Mouse (Mus musculus): ENCODE data around the gene Safb2. TPM values are rescaled to one million over a fixed set of nuclear protein-coding genes. Genes with fewer than 3 reads are reported as not detected.

Gene Safb2
- polyA plus RNA-seq, 1 experiment from 2014 or later, result 73.5 TPM

DNA sequence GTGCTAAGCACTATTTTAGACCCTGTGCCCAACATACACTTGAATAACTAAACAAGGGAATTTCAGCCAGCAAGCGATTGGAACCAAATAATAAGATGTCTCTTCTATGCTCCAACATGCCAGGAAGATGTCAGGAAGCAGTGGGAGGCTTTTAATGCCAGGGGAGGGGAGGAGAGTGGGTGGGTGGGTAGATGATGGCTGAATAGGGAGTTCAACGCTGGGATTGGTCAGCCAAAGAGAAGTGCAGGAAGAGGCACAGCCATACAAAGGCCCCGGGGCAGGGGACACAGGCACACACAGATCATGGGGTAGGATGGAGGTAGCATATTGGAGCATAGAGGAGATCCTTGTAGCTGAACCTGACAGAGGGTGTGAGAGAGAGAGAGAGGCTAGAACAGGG is 47.5 kb downstream of the Safb2 start:
- WGBS, result 71% methylated on average over 3 of the region's 3 CpGs
- no peaks in the 10 kb centered on the region for H3K9me3 ChIP-seq (ENCODE audit: control insufficient read depth, low read depth, low read length)

DNA sequence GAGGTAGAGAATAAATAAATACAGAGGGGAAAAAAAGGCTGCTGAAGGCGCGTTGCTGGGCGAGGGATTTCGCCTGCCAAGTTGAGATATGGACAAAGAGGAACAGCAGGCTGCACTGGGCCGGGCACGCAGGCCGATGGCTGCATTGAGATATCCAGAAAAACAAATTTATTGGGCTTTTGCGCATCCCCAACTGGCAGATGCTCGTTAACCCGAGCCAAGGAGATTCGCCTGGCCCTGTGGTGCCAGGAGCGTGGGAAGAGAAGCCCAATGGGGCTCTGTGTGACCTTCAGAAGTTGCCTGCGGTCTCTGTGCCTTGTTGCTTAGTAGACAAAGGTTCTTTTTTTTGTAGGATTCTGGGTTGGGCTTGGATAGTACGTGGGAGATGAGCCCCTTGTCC is 48.2 kb downstream of the Safb2 start:
- no peak for ATAC-seq (ENCODE audit: insufficient number of reproducible peaks, insufficient read depth, low FRiP score, low read depth)
- 59% methylated on average over 14 of the region's 14 CpGs for WGBS
- 0 out of 2 replicates have a peak, but pooled peaks cover 3% of the 10 kb centered on the region for H3K4me1 ChIP-seq (ENCODE audit: control insufficient read depth, insufficient read depth, low read length)
- H3K4me2 ChIP-seq (replicated peaks; ENCODE audit: low read depth, low read length), result no peak overlapping the region
- H3K27me3 ChIP-seq (ENCODE audit: control insufficient read depth, insufficient read depth, low read length), result no peaks in the 10 kb centered on the region
- no peak overlapping the region for H3K4me3 ChIP-seq (ENCODE audit: low read depth, low read length)
- no peak overlapping the region for H3K27ac ChIP-seq (ENCODE audit: low read length)
- H3K36me3 ChIP-seq (ENCODE audit: control insufficient read depth, insufficient read depth, low read length), result no peaks in the 10 kb centered on the region
- H3K9ac ChIP-seq (replicated peaks; ENCODE audit: low read depth, low read length), result no peak overlapping the region
- no peaks in the 10 kb centered on the region for H3K9me3 ChIP-seq (ENCODE audit: control insufficient read depth, low read depth, low read length)

More for the DNA sequence above, 47.5 kb downstream of the Safb2 start:
- Histone ChIP-seq H3K9ac (replicated peaks; ENCODE audit: low read depth, low read length) (no peak overlapping the region), H3K4me1 (ENCODE audit: control insufficient read depth, insufficient read depth, low read length) (0 out of 2 replicates have a peak, but pooled peaks cover 3% of the 10 kb centered on the region), H3K4me2 (replicated peaks; ENCODE audit: low read depth, low read length) (no peak overlapping the region), H3K36me3 (ENCODE audit: control insufficient read depth, insufficient read depth, low read length) (no peaks in the 10 kb centered on the region), H3K27me3 (ENCODE audit: control insufficient read depth, insufficient read depth, low read length) (no peaks in the 10 kb centered on the region), H3K4me3 (ENCODE audit: low read depth, low read length) (no peak overlapping the region), H3K27ac (ENCODE audit: low read length) (no peak overlapping the region)
- ATAC-seq (ENCODE audit: insufficient number of reproducible peaks, insufficient read depth, low FRiP score, low read depth), result no peak

DNA sequence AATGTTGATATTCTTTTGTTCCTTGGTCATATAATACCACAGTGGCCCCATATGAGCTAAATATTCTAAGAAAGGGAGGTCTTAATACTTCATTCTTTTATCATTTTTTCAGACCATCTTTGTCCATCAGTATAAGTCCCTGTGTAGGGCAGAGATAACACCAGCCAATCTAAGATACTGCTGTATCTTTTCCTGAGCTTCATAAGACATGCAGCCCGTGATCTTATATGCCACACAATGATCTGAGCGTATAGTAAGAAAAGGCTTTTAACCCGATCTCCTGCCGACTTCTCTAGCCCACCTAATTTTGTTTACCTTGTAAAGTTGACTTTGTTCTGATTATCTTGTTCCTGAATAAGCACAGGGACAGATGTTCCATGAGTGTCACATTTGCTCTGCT is 59.4 kb downstream of the Safb2 start:
- WGBS, result 51% methylated on average over 4 of the region's 4 CpGs
- Histone ChIP-seq H3K4me3 (ENCODE audit: low read depth, low read length) (no peak overlapping the region), H3K9ac (replicated peaks; ENCODE audit: low read depth, low read length) (no peak overlapping the region), H3K4me1 (ENCODE audit: control insufficient read depth, insufficient read depth, low read length) (no peaks in the 10 kb centered on the region), H3K36me3 (ENCODE audit: control insufficient read depth, insufficient read depth, low read length) (no peaks in the 10 kb centered on the region), H3K27me3 (ENCODE audit: control insufficient read depth, insufficient read depth, low read length) (no peaks in the 10 kb centered on the region), H3K9me3 (ENCODE audit: control insufficient read depth, low read depth, low read length) (no peaks in the 10 kb centered on the region), H3K4me2 (replicated peaks; ENCODE audit: low read depth, low read length) (no peak overlapping the region), H3K27ac (ENCODE audit: low read length) (no peak overlapping the region)
- ATAC-seq (ENCODE audit: insufficient number of reproducible peaks, insufficient read depth, low FRiP score, low read depth), result no peak

DNA sequence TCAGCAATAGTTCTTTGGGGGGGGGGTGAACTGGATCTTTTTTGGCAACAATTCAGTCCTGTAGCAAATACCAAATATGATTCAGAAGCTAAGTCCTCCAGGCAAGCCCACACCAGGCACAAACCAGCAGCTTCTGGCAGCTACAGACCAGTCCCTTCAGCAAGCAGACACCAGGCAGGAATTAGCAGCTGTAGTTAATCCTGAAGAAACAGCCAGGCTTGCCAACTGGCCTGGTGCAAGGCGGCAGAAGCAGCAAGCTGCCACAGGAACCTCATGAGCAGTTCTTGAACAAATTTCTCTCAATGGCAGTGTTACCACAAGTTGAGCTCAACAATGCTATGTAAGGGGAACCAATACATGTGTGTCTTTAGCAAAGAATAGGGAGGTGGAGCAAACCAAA is 61.6 kb downstream of the Safb2 start:
- Histone ChIP-seq H3K27ac (ENCODE audit: low read length) (no peak overlapping the region), H3K27me3 (ENCODE audit: control insufficient read depth, insufficient read depth, low read length) (no peaks in the 10 kb centered on the region), H3K9me3 (ENCODE audit: control insufficient read depth, low read depth, low read length) (no peaks in the 10 kb centered on the region), H3K36me3 (ENCODE audit: control insufficient read depth, insufficient read depth, low read length) (no peaks in the 10 kb centered on the region), H3K4me1 (ENCODE audit: control insufficient read depth, insufficient read depth, low read length) (no peaks in the 10 kb centered on the region), H3K9ac (replicated peaks; ENCODE audit: low read depth, low read length) (no peak overlapping the region), H3K4me3 (ENCODE audit: low read depth, low read length) (no peak overlapping the region), H3K4me2 (replicated peaks; ENCODE audit: low read depth, low read length) (no peak overlapping the region)
- ATAC-seq (ENCODE audit: insufficient number of reproducible peaks, insufficient read depth, low FRiP score, low read depth), result no peak
- 50% methylated on average over 1 of the region's 1 CpGs for WGBS

DNA sequence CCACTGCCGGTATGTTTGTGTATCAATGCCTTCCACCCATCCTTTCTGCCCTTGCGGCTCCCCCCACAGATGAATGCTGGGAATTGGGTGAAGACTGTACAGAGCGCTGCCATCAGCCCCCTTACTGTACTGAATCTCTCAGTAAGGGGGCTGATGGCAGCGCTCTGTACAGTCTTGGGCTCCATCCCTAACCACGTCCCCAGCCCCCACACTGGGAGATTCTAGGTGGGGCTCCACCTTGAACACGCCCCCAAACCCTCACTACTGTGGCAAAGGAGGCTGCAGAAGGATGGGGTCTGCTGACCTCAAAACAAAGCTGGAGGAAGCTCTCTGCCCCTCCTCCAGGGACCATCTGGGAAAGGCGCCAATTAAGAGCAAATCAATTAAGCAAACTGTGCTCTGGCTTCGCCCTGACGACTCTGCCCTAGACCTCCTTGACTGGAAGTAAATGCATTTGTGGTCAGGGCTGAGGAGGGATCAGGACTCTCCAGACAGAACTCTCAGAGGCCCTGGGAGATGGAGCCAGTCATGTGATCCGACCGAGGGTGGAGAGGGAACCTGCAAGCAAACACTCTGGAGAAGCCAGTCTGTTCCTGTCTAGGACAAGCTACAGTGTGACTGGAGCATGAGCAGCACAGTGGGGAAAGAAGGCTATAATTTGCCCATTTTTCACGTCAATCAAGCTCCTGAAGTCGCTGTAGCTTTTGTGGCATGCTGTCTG is 68.5 kb downstream of the Safb2 start:
- peak; percentile 61; the same call in 1 of the 2 replicates for ATAC-seq (ENCODE audit: insufficient number of reproducible peaks, insufficient read depth, low FRiP score, low read depth)
- H3K4me3 ChIP-seq (ENCODE audit: low read depth, low read length), result no peak overlapping the region
- 0 out of 2 replicates have a peak overlapping the region, but pooled peaks have one; percentile 2 for H3K27ac ChIP-seq (ENCODE audit: low read length)
- H3K4me2 ChIP-seq (replicated peaks; ENCODE audit: low read depth, low read length), result peak overlapping the region; percentile 8
- H3K4me1 ChIP-seq (ENCODE audit: control insufficient read depth, insufficient read depth, low read length), result peaks cover 8% of the 10 kb centered on the region
- H3K36me3 ChIP-seq (ENCODE audit: control insufficient read depth, insufficient read depth, low read length), result no peaks in the 10 kb centered on the region
- WGBS, result 11% methylated on average over 13 of the region's 13 CpGs
- H3K9me3 ChIP-seq (ENCODE audit: control insufficient read depth, low read depth, low read length), result no peaks in the 10 kb centered on the region
- H3K27me3 ChIP-seq (ENCODE audit: control insufficient read depth, insufficient read depth, low read length), result peaks cover 21% of the 10 kb centered on the region
- no peak overlapping the region for H3K9ac ChIP-seq (replicated peaks; ENCODE audit: low read depth, low read length)

DNA sequence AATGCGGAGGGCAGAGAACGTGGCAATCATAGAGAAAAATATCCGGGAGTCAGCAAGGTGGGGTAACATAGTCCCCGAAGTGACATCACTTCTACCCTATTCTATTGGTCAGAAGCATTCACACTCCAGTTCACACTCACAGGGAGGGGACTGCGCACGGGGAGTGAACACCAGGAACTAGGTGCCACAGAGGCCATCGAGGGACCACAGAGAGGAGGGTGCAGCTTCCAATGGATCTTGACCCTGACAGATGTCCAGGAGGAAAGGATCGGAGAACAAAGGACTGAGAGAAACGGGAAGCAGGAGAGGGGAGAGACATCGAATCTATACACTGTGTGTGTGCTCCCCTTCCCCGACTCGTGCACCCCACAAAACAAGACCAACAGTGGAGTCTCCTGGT is 69.5 kb downstream of the Safb2 start:
- Histone ChIP-seq H3K4me2 (replicated peaks; ENCODE audit: low read depth, low read length) (no peak overlapping the region), H3K4me1 (ENCODE audit: control insufficient read depth, insufficient read depth, low read length) (peaks cover 11% of the 10 kb centered on the region), H3K36me3 (ENCODE audit: control insufficient read depth, insufficient read depth, low read length) (no peaks in the 10 kb centered on the region), H3K4me3 (ENCODE audit: low read depth, low read length) (no peak overlapping the region), H3K9ac (replicated peaks; ENCODE audit: low read depth, low read length) (no peak overlapping the region), H3K27ac (ENCODE audit: low read length) (no peak overlapping the region), H3K9me3 (ENCODE audit: control insufficient read depth, low read depth, low read length) (no peaks in the 10 kb centered on the region), H3K27me3 (ENCODE audit: control insufficient read depth, insufficient read depth, low read length) (peaks cover 31% of the 10 kb centered on the region)
- no peak for ATAC-seq (ENCODE audit: insufficient number of reproducible peaks, insufficient read depth, low FRiP score, low read depth)
- 47% methylated on average over 12 of the region's 12 CpGs for WGBS

DNA sequence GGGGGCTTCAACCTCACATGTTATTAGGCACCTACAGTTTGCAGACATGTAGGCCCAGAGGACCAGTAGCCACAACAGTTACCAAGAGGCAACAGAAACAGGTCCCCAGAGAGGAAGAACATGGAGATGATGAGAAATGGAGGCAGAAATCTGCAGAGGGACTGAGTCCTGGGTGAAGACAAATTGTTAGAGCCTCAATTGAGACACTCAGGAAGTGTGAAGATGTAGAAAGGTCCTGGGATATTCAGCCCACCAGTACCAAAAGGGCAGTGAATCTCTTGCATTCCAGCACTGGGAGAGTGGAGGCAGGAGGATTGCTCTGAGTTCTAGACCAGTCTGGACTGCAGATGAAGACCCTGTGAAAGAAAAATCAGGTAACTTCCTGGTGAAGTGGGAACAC is 70.1 kb downstream of the Safb2 start:
- Histone ChIP-seq H3K27ac (ENCODE audit: low read length) (no peak overlapping the region), H3K4me1 (ENCODE audit: control insufficient read depth, insufficient read depth, low read length) (peaks cover 11% of the 10 kb centered on the region), H3K9ac (replicated peaks; ENCODE audit: low read depth, low read length) (no peak overlapping the region), H3K4me3 (ENCODE audit: low read depth, low read length) (no peak overlapping the region), H3K9me3 (ENCODE audit: control insufficient read depth, low read depth, low read length) (no peaks in the 10 kb centered on the region), H3K36me3 (ENCODE audit: control insufficient read depth, insufficient read depth, low read length) (no peaks in the 10 kb centered on the region), H3K4me2 (replicated peaks; ENCODE audit: low read depth, low read length) (no peak overlapping the region), H3K27me3 (ENCODE audit: control insufficient read depth, insufficient read depth, low read length) (peaks cover 32% of the 10 kb centered on the region)
- ATAC-seq (ENCODE audit: insufficient number of reproducible peaks, insufficient read depth, low FRiP score, low read depth), result no peak

DNA sequence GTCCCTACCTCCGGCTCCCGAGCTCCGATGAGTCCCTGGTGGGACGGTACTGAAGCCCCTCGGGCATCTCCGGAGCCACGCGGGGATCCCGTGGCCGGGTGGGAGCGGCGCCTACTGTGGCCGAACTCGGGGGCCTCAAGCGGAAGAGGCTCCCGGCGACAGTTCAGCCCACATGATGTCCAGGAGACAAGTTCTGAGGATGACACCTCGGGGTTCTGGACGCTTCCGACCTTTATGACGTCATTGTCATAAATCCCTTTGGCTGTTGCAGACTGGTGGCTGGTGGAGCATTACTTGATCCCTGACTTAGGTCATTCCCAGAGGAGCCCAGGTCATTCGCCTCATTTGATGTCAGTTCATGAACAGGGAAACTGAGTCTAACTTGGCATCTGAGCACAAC is 72.1 kb downstream of the Safb2 start, which contains the start of gene Znrf4:
TSS of gene Znrf4 (minus strand) at position 122 of the 400 bp plus-strand sequence.
- peaks cover 11% of the 10 kb centered on the region for H3K4me1 ChIP-seq (ENCODE audit: control insufficient read depth, insufficient read depth, low read length)
- H3K9me3 ChIP-seq (ENCODE audit: control insufficient read depth, low read depth, low read length), result no peaks in the 10 kb centered on the region
- H3K4me2 ChIP-seq (replicated peaks; ENCODE audit: low read depth, low read length), result peak within 1 kb of the TSS; percentile 37
- WGBS, result 60% methylated on average over 22 of the region's 22 CpGs
- H3K9ac ChIP-seq (replicated peaks; ENCODE audit: low read depth, low read length), result no peak within 1 kb of the TSS
- peaks cover 32% of the 10 kb centered on the region for H3K27me3 ChIP-seq (ENCODE audit: control insufficient read depth, insufficient read depth, low read length)
- no peak for ATAC-seq (ENCODE audit: insufficient number of reproducible peaks, insufficient read depth, low FRiP score, low read depth)
- peak within 1 kb of the TSS; percentile 24 for H3K4me3 ChIP-seq (ENCODE audit: low read depth, low read length)
- H3K36me3 ChIP-seq (ENCODE audit: control insufficient read depth, insufficient read depth, low read length), result no peaks in the 10 kb centered on the region
- H3K27ac ChIP-seq (ENCODE audit: low read length), result no peak within 1 kb of the TSS

DNA sequence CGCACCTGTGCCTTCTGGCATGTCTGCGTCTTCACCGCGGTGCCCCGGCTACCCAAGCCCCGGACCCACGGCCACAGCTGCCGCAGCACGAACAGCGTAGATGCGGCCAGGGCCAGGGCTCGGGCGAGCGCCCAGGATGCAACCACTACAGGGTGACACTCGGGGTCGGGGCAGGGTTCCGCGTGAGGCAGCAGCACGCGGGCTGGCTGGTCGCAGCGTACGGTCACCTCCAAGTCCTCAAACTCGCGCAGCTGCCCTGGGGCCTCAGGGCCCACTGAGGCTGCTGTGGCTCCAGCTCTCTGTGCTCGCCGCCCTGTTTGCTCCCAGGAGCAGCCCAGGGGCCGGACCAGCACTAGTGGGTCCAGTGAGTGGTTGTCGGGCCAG is 72.7 kb downstream of the Safb2 start:
- peak overlapping the region; percentile 37 for H3K4me2 ChIP-seq (replicated peaks; ENCODE audit: low read depth, low read length)
- ATAC-seq (ENCODE audit: insufficient number of reproducible peaks, insufficient read depth, low FRiP score, low read depth), result no peak
- peaks cover 13% of the 10 kb centered on the region for H3K4me1 ChIP-seq (ENCODE audit: control insufficient read depth, insufficient read depth, low read length)
- no peaks in the 10 kb centered on the region for H3K36me3 ChIP-seq (ENCODE audit: control insufficient read depth, insufficient read depth, low read length)
- no peak overlapping the region for H3K9ac ChIP-seq (replicated peaks; ENCODE audit: low read depth, low read length)
- H3K9me3 ChIP-seq (ENCODE audit: control insufficient read depth, low read depth, low read length), result no peaks in the 10 kb centered on the region
- H3K27me3 ChIP-seq (ENCODE audit: control insufficient read depth, insufficient read depth, low read length), result peaks cover 32% of the 10 kb centered on the region
- peak overlapping the region; percentile 24; the same call in 1 of the 2 replicates for H3K4me3 ChIP-seq (ENCODE audit: low read depth, low read length)
- no peak overlapping the region for H3K27ac ChIP-seq (ENCODE audit: low read length)
- WGBS, result 21% methylated on average over 29 of the region's 29 CpGs

All from stomach, embryonic 14.5 days (tissue).